Mouse (Mus musculus) E14TG2a.4 (cell line): ENCODE measurements around the gene 0610009B22Rik.

Experiments
- CTCF ChIP-seq: conservative IDR thresholded peaks from 2 replicates; pipeline ENCODE4 v1.5.1; 2014; ENCODE audit warnings: low read length
- POU5F1 ChIP-seq: IDR thresholded peaks from 2 replicates; pipeline ENCODE4 v1.6.1; 2014; ENCODE audit warnings: low read length, borderline replicate concordance

- TF ChIP-seq CTCF: no peak
- TF ChIP-seq POU5F1: no peak
These were observed 44.5 kb downstream of the 0610009B22Rik start for GRCm38 (mm10) chr11:51644217-51644616.
